Mouse (Mus musculus) lung, embryonic 15.5 days (tissue): Measurements from ENCODE around the gene Wdr37. TPM values are rescaled to one million over a fixed set of nuclear protein-coding genes. Genes with fewer than 3 reads are reported as not detected.
A peak's percentile ranks its signal among the peaks of the same experiment; 100 is the strongest.

ENCODE experiments used
- ATAC-seq: fragments of 200-750 bp; cut with Nextera tagmentation; 2 replicates; pipeline ENCODE4 v1.8.0; 2017; ENCODE audit warnings: moderate number of reproducible peaks, borderline replicate concordance; ENCODE audit not compliant: low FRiP score, low TSS enrichment; ENCODE audit errors: extremely low read depth
- H3K27ac ChIP-seq: fragments of 300-500 bp; sonication (generic); 2 replicates; pipeline ENCODE4 v1.5.1; 2015; ENCODE audit warnings: moderate library complexity, mild to moderate bottlenecking, inconsistent platforms
- H3K27me3 ChIP-seq: fragments of 300-500 bp; sonication (generic); 2 replicates; pipeline ENCODE4 v1.6.1; 2015; ENCODE audit warnings: inconsistent platforms
- H3K36me3 ChIP-seq: fragments of 300-500 bp; sonication (generic); 2 replicates; pipeline ENCODE4 v1.6.1; 2015; ENCODE audit warnings: inconsistent platforms
- H3K4me1 ChIP-seq: fragments of 300-500 bp; sonication (generic); 2 replicates; pipeline ENCODE4 v1.6.1; 2015; ENCODE audit warnings: inconsistent platforms
- H3K4me2 ChIP-seq: fragments of 300-500 bp; sonication (generic); 2 replicates; pipeline ENCODE4 v1.6.1; 2015; ENCODE audit warnings: inconsistent platforms, mild to moderate bottlenecking, moderate library complexity
- H3K4me3 ChIP-seq: fragments of 300-500 bp; sonication (generic); 2 replicates; pipeline ENCODE4 v1.5.1; 2015; ENCODE audit warnings: mild to moderate bottlenecking, inconsistent platforms
- H3K9ac ChIP-seq: fragments of 300-500 bp; sonication (generic); 2 replicates; pipeline ENCODE4 v1.6.1; 2015; ENCODE audit warnings: inconsistent platforms
- H3K9me3 ChIP-seq: fragments of 300-500 bp; sonication (generic); 2 replicates; pipeline ENCODE4 v1.6.1; 2016; ENCODE audit warnings: inconsistent platforms
- WGBS: fragments of 180-500 bp; shearing (Covaris S2); methylation state at CpG from one replicate; pipeline ENCODE4 v1.1.7; 2015; 5-methylcytosine and 5-hydroxymethylcytosine counted together
- polyA plus RNA-seq: library from polyadenylated mRNA; unstranded; fragments of >200 nt; fragmentation: Nextera tagmentation; extraction: Ambion mirVana; gene quantifications from 2 replicates; pipeline ENCODE4 v1.2.1, GENCODE M21; 2015

The Wdr37 gene
- polyA plus RNA-seq, 1 experiment from 2014 or later = 22.1 TPM

DNA sequence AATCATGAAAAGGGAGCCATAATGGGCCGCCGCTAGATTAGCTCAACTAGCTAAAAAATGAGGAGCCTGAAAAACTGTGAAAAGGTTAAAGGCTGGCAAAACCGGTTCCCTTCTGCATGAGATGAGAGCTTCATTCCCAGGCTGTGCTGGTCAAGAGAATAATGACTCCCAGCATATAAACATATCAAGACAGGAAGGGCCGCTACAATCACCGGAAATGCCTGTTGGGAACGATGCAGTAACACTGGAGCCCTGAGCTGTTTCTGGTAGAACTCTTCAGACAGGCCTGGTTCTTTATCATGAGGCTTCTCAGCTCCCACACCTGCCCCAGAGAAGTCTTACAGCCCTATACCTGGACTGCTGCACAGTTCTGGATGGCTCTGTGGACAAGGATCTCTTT lies 31.8 kb downstream of the Wdr37 start:
- Histone ChIP-seq H3K27me3 (no peaks in the 10 kb centered on the region), H3K9ac (no peak overlapping the region), H3K4me3 (no peak overlapping the region), H3K27ac (peak overlapping the region; percentile 78), H3K9me3 (no peaks in the 10 kb centered on the region), H3K4me1 (no peaks in the 10 kb centered on the region), H3K4me2 (no peak overlapping the region), H3K36me3 (peaks cover 61% of the 10 kb centered on the region)
- ATAC-seq = no peak
- 61% methylated on average over 6 of the region's 6 CpGs for WGBS

DNA sequence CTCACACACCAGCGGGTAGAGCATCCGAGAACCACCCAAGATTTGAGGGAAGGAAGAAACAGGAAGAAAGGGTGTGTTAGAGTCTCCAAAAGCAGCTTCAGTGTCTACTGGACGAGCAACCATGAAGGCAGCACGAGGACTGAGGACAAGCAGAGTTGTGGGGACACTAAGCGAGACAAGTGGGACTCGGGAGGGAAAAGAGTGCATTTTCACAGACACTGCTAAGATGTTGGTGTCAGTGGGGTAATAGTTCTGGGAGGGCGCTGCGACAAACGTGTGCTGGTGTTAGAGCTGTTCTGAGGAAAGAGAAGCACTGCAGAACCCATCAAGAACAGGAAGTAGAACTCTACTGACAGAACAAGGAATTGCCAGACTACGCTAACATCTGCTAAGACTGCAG lies 32.6 kb downstream of the Wdr37 start:
- peak overlapping the region; percentile 78 for H3K27ac ChIP-seq
- no peak for ATAC-seq

DNA sequence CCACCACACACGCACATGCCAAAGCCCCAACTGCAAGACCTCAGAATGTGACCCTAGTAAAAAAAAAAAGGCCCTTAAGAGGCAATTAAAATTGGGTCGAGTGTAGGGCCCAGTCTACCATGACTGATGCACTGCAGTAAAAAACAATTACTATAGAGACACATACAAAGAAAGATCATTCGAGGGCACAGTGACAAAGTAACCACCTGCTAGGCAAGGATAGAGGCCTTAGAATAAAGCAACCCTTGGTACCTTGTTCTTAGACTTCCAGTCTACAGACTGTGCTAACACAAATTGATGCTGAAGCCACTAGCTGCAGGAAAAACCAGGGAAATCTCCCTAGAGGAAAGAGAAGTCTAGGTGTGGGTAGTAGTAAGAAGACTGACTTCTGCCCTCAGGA lies 33.3 kb downstream of the Wdr37 start:
- Histone ChIP-seq H3K4me1 (no peaks in the 10 kb centered on the region), H3K9ac (no peak overlapping the region), H3K4me3 (no peak overlapping the region), H3K27me3 (no peaks in the 10 kb centered on the region), H3K9me3 (no peaks in the 10 kb centered on the region), H3K27ac (no peak overlapping the region), H3K36me3 (peaks cover 70% of the 10 kb centered on the region), H3K4me2 (no peak overlapping the region)
- no peak for ATAC-seq
- WGBS = 76% methylated on average over 3 of the region's 3 CpGs

More for the DNA sequence above, 32.6 kb downstream of the Wdr37 start:
- Histone ChIP-seq H3K9me3 (no peaks in the 10 kb centered on the region), H3K36me3 (peaks cover 69% of the 10 kb centered on the region), H3K4me1 (no peaks in the 10 kb centered on the region), H3K4me3 (no peak overlapping the region), H3K4me2 (no peak overlapping the region), H3K9ac (no peak overlapping the region), H3K27me3 (no peaks in the 10 kb centered on the region)
- 86% methylated on average over 10 of the region's 10 CpGs for WGBS

DNA sequence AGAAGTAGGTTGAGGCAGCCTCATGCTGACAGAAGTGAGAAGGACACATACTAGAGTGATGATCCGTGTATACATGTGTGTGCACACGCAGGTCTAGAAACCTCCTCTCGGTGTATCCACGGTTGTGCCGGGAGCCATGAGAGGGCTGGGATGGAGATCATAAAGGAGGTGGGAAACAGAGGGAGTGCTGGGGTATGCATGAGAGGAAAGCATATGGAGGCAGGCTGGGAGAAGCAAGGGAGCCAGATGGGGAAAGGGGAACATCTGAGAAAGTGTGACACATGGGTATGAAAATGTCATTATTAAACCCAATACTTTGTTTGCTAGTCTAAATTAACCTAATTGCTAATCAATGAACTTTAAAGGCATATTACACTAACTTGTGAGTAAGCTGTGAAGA lies 37.1 kb downstream of the Wdr37 start:
- H3K4me3 ChIP-seq = no peak overlapping the region
- H3K9me3 ChIP-seq = no peaks in the 10 kb centered on the region
- peaks cover 6% of the 10 kb centered on the region; the same call in 1 of the 2 replicates for H3K4me1 ChIP-seq
- H3K9ac ChIP-seq = no peak overlapping the region
- 87% methylated on average over 5 of the region's 5 CpGs for WGBS
- H3K27ac ChIP-seq = no peak overlapping the region
- peaks cover 49% of the 10 kb centered on the region for H3K36me3 ChIP-seq
- no peak overlapping the region for H3K4me2 ChIP-seq
- H3K27me3 ChIP-seq = no peaks in the 10 kb centered on the region
- no peak for ATAC-seq

DNA sequence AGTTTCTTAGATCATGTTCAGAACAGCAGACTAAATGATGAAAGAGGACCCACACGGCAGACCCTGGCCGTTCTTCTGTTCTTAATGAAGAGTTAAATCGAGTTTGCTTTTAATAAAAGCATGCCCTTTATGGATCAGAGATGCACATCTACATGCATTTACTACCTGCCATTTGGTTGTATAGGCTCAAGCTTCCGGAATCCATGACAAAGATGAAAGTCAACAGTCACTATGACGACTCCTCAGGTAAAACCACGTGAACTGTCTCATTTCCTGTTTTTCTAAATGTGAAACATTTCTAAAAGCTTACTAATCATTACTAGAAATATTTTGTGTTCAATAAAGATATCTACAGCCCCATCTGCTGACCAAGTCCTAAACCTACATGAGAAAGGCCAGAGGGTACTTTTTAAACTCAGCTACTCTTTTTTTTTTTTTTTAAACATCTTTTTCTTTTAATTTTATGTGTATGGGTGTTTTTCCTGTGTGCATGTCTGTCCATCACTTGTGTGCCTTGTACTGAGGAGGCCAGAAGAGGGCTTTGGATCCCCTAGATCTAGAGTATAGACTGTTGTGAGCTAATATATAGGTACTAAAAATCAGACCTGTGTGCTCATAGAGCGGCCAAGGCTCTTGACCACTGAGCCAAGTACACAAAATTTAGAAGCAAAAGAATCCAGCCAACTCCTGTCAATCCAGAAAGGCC lies 40.0 kb downstream of the Wdr37 start:
- H3K9ac ChIP-seq = no peak overlapping the region
- H3K4me1 ChIP-seq = peaks cover 11% of the 10 kb centered on the region
- H3K36me3 ChIP-seq = peaks cover 48% of the 10 kb centered on the region
- no peak overlapping the region for H3K4me3 ChIP-seq
- WGBS = 73% methylated on average over 7 of the region's 7 CpGs
- no peaks in the 10 kb centered on the region for H3K9me3 ChIP-seq
- H3K27me3 ChIP-seq = no peaks in the 10 kb centered on the region
- no peak for ATAC-seq
- no peak overlapping the region for H3K27ac ChIP-seq
- no peak overlapping the region for H3K4me2 ChIP-seq

DNA sequence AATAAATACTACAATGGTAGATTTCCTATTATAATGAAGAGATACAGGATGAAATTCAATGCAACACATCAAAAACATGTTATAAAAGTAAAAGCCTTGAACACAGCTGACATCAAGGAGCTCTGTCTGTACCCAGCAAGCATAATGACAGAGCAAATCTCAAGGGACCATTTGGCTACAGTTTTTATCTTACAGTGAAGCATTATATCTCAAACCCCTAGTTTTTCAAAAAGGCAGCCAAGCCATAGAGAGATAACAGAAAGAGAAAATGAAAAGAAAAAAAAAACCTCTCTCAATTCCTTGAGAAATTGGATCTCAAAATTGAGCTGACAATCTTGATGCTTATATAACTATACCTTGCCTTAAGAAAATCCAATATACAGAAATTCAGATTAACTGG lies 41.0 kb downstream of the Wdr37 start:
- no peak for ATAC-seq
- no peaks in the 10 kb centered on the region for H3K9me3 ChIP-seq
- H3K36me3 ChIP-seq = peaks cover 43% of the 10 kb centered on the region
- H3K4me2 ChIP-seq = no peak overlapping the region
- peaks cover 11% of the 10 kb centered on the region for H3K4me1 ChIP-seq
- no peak overlapping the region for H3K4me3 ChIP-seq
- no peak overlapping the region for H3K9ac ChIP-seq
- no peaks in the 10 kb centered on the region for H3K27me3 ChIP-seq
- no peak overlapping the region for H3K27ac ChIP-seq

DNA sequence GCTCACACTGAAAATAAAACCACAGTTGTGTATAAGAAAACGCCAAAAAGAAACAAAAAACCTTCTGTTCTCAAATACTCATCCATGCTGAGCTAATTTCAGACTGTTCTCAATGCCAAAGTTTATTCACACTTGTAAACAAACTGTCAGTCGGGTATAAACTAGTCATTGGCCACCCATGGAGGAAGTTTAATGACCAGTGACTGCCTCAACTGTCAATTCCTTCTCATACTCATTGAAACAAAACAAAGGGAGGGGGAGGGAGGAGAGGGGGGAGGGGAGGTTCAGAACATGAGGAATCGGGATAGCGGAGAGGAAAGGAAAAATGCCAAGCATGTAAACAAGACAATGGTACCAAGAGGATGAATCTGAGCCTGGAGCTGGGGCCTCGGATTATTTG lies 41.9 kb downstream of the Wdr37 start:
- peak; percentile 84; the same call in 1 of the 2 replicates for ATAC-seq
- 24% methylated on average over 5 of the region's 5 CpGs for WGBS
- Histone ChIP-seq H3K9ac (no peak overlapping the region), H3K9me3 (no peaks in the 10 kb centered on the region), H3K27ac (0 out of 2 replicates have a peak overlapping the region, but pooled peaks have one; percentile 15), H3K4me3 (no peak overlapping the region), H3K27me3 (no peaks in the 10 kb centered on the region), H3K4me1 (peaks cover 11% of the 10 kb centered on the region), H3K36me3 (peaks cover 36% of the 10 kb centered on the region), H3K4me2 (no peak overlapping the region)

DNA sequence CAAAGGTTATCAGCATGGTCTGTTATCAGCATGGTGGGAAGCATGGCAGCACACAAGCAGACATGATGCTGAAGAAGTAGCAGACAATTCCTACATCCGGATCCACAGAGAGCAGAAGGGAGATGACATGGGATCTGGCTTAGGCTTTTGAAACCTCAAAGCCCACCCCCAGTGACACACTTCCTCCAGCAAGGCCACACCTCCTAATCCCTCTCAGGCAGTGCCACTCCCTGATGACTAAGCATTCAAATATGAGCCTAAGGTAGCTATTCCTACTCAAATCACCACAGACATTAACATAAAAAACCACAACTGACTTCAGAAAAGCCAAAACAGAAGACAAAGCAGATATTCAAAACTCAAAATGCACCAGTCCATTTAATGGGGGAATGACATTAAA lies 42.8 kb downstream of the Wdr37 start:
- Histone ChIP-seq H3K27me3 (no peaks in the 10 kb centered on the region), H3K9me3 (no peaks in the 10 kb centered on the region), H3K4me2 (no peak overlapping the region), H3K36me3 (peaks cover 28% of the 10 kb centered on the region), H3K4me1 (peaks cover 11% of the 10 kb centered on the region), H3K9ac (no peak overlapping the region), H3K27ac (no peak overlapping the region), H3K4me3 (no peak overlapping the region)
- 84% methylated on average over 1 of the region's 1 CpGs for WGBS
- no peak for ATAC-seq

DNA sequence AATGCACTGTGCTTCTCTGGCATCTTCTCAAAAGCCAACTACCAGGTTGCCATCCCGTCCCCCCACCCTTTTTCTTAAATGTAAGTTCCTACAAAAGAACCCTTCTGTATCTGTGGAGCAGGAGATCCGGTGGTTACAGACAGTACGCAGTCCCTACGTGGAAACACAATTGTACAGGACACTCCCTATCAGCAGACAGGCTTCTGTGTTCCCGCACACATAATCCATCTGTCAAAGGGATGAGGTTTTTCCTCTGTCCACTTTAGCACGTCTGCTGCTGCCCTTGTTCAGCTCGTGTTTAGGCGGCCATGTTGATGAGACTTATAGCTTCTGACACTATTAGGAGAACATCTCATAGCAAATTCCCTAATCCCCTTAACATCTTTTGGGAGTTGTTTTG lies 48.2 kb downstream of the Wdr37 start:
- Histone ChIP-seq H3K4me2 (no peak overlapping the region), H3K4me3 (no peak overlapping the region), H3K27me3 (no peaks in the 10 kb centered on the region), H3K9me3 (no peaks in the 10 kb centered on the region), H3K4me1 (no peaks in the 10 kb centered on the region), H3K36me3 (peaks cover 38% of the 10 kb centered on the region), H3K27ac (no peak overlapping the region), H3K9ac (no peak overlapping the region)
- WGBS = 50% methylated on average over 8 of the region's 8 CpGs
- no peak; the same call in 1 of the 2 replicates for ATAC-seq

DNA sequence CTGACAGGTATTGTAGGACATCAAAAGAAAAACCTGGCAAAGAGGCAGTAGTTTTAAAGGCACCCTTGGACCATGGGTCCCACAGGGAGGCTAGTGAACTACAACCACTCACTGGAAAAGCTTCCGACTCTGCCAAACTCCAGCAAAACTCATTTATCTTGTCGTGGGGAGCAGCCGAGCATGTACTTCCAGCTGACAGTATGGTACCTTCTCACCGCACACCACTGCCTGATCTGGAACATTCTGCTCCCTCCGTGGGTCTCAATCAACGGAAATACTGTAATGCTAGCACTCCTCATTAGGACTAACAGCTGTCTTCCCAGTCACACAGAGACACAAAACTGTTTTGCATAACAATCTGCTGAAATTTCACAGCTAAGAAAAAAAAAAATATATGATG lies 48.6 kb downstream of the Wdr37 start:
- no peak overlapping the region for H3K4me3 ChIP-seq
- H3K27me3 ChIP-seq = no peaks in the 10 kb centered on the region
- no peak overlapping the region for H3K4me2 ChIP-seq
- no peaks in the 10 kb centered on the region for H3K9me3 ChIP-seq
- 43% methylated on average over 6 of the region's 6 CpGs for WGBS
- no peak overlapping the region for H3K9ac ChIP-seq
- H3K4me1 ChIP-seq = no peaks in the 10 kb centered on the region
- no peak overlapping the region for H3K27ac ChIP-seq
- ATAC-seq = peak; percentile 32; the same call in 1 of the 2 replicates
- H3K36me3 ChIP-seq = peaks cover 37% of the 10 kb centered on the region

DNA sequence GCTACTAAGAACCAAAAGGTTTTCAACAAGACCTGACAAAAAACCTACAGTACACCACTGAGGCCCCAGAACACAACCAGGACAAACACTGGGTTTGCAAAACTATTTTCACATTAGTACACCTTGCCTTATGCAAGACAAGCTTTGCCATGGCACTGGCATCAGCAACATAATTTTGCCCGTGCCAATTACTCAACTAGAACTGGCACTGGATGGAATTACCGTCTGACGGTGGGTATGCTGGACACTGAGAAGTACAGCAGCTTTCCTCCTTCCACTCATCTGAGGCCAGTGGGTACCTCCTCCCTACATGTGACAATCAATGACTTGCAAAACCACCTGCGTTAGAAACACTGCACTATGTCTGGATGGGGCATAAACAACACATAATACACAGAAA lies 49.5 kb downstream of the Wdr37 start:
- H3K27ac ChIP-seq = no peak overlapping the region
- no peaks in the 10 kb centered on the region for H3K27me3 ChIP-seq
- ATAC-seq = no peak
- no peak overlapping the region for H3K4me3 ChIP-seq
- H3K9me3 ChIP-seq = no peaks in the 10 kb centered on the region
- no peaks in the 10 kb centered on the region for H3K4me1 ChIP-seq
- WGBS = 88% methylated on average over 4 of the region's 4 CpGs
- H3K36me3 ChIP-seq = peaks cover 42% of the 10 kb centered on the region
- no peak overlapping the region for H3K4me2 ChIP-seq
- H3K9ac ChIP-seq = no peak overlapping the region

DNA sequence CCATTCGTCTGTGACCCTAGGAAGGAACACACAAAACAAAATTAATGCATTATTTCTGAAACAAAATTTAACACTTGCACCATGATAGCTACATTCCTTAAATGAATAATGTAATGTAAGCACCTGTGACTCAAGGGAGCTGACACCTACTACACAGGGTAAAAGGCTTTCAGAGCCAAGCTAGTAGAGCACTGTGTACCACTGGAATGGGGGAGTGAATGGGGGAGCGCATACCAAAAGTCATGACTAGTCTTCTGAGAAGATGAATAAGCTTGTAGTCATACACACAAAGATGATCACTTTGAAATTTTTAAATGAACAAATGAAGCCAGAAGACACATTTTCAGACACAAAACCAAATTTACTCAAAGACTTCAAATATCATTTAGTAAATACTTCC lies 65.8 kb downstream of the Wdr37 start:
- H3K4me3 ChIP-seq = no peak overlapping the region
- H3K4me2 ChIP-seq = no peak overlapping the region
- WGBS = 93% methylated on average over 2 of the region's 2 CpGs
- no peaks in the 10 kb centered on the region for H3K27me3 ChIP-seq
- H3K27ac ChIP-seq = no peak overlapping the region
- H3K36me3 ChIP-seq = 0 out of 2 replicates have a peak, but pooled peaks cover 9% of the 10 kb centered on the region
- no peak overlapping the region for H3K9ac ChIP-seq
- ATAC-seq = no peak
- no peaks in the 10 kb centered on the region for H3K9me3 ChIP-seq
- no peaks in the 10 kb centered on the region for H3K4me1 ChIP-seq

DNA sequence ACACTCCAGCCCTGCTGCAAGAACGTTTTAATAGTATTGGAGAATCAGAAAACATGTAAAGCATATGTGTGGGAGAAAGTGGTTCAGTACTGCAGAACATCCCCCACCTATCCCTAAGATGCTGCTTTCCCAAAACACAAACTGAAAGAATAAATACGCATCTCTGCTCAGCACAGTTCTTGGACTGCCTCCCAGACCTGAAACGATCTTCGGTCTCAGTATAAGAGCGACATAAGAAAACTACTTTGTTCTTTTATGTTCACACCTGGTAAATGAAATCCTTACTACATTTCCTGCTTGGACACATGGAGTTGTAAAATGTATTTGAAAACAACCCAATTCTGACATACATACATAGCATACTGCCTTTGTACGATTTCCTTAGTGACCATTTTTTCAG lies 71.1 kb downstream of the Wdr37 start:
- Histone ChIP-seq H3K27ac (no peak overlapping the region), H3K36me3 (0 out of 2 replicates have a peak, but pooled peaks cover 5% of the 10 kb centered on the region), H3K9me3 (no peaks in the 10 kb centered on the region), H3K4me1 (no peaks in the 10 kb centered on the region), H3K4me2 (no peak overlapping the region), H3K4me3 (no peak overlapping the region), H3K27me3 (no peaks in the 10 kb centered on the region), H3K9ac (no peak overlapping the region)
- 70% methylated on average over 6 of the region's 6 CpGs for WGBS
- ATAC-seq = no peak
